Mouse (Mus musculus): ENCODE data around the gene H1fx.

GRCm38 (mm10) chr6:88003439-88003838 is 22.0 kb upstream of the H1fx start:
- no peak for TF ChIP-seq CTCF (IDR thresholded peaks at IDR 0.05; ENCODE audit: control insufficient read depth, insufficient read depth, insufficient read length)
- no peak for TF ChIP-seq MYOG (IDR thresholded peaks at IDR 0.05; ENCODE audit: control insufficient read depth, extremely low read depth, insufficient read length)
- no peak for TF ChIP-seq MYOD1 (IDR thresholded peaks at IDR 0.05; ENCODE audit: control insufficient read depth, insufficient read length, low read depth)
- TF ChIP-seq USF1 (IDR thresholded peaks at IDR 0.05; ENCODE audit: low read depth), result no peak
- no peak for TF ChIP-seq MAX (IDR thresholded peaks at IDR 0.05)
- TF ChIP-seq CEBPB (IDR thresholded peaks at IDR 0.05; ENCODE audit: low read depth), result no peak
- TF ChIP-seq FOSL1 (IDR thresholded peaks at IDR 0.05; ENCODE audit: insufficient read depth, low read length, poor library complexity, severe bottlenecking), result no peak

Measured in C2C12 (cell line).